Mouse (Mus musculus) adrenal gland, postnatal 25 days (tissue): ENCODE data around the gene Dmac2. TPM values are rescaled to one million over a fixed set of nuclear protein-coding genes. Genes with fewer than 3 reads are reported as not detected.
"Not testable (repeated sequence)": the region's sequence is repeated elsewhere in the genome, so short reads cannot be mapped to it uniquely, and the experiment has no call there.

Source experiments
- DNase-seq: peaks from one replicate; pipeline ENCODE4 v3.0.0; 2021; ENCODE audit warnings: mixed read lengths
- long read RNA-seq: library from polyadenylated mRNA; stranded (forward); transcript quantifications from one replicate; pipeline ENCODE4 v2.0.0, GENCODE M21; 2021
- total RNA-seq: library from RNA; stranded (reverse); gene quantifications from 2 replicates; pipeline ENCODE4 v1.2.3, GENCODE M21; 2021

The Dmac2 gene
- 29.1 and 33.1 TPM in 2 replicates for total RNA-seq
- long read RNA-seq, transcript Dmac2-201 (6 exons, 1,465 nt) = major isoform, 19 of 27 reads
- long read RNA-seq, partial matches to known transcripts = 3 of 27 reads
- long read RNA-seq, other reads (novel, unspliced or antisense) = 3 of 27 reads

- peak; percentile 92 for DNase-seq
These were observed at the start of gene Dmac2 for GRCm38 (mm10) chr7:25618865-25619721. Gene Dmac2, plus strand, starts transcription at chr7:25619414.

DNA sequence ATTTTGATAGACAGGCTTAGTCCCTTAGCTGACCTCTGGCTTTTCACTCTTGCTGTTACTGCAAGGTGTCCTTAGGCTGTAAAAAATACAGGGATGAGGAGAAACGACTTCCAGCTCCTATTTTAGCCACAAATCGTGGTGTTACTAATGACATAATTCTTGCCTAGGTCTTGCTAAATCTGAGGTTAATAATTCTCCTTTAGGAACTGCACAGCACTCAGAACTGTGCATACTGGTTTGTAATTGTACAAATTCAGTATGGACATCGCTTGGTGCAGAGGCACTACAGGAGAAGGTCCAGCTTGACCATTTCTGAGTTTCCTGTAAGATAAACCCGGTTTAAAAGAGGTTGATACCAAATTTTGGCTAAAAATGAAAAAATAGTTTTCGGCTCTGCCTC is 45.4 kb upstream of the Dmac2 start:
- DNase-seq = not testable (repeated sequence)

DNA sequence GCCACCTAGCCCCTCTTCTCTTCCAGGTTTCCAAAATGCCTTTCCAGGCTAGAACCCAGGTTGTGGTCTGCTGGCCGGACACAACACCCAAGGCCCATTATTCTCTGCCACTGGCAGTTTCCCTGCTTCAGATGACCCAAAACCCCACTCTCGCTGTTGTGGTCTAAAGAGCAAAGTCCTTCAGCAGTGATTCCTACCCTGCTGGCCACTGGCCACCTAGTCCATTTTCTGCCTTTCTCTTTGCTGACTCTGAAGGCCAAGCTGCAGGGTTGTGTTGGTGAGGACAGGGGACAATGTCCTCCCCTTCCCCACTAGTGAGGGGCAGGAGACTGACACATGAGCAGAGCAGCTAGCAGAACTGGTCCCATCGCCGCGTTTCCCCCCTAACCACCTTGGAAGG is 44.1 kb upstream of the Dmac2 start:
- DNase-seq = no peak

DNA sequence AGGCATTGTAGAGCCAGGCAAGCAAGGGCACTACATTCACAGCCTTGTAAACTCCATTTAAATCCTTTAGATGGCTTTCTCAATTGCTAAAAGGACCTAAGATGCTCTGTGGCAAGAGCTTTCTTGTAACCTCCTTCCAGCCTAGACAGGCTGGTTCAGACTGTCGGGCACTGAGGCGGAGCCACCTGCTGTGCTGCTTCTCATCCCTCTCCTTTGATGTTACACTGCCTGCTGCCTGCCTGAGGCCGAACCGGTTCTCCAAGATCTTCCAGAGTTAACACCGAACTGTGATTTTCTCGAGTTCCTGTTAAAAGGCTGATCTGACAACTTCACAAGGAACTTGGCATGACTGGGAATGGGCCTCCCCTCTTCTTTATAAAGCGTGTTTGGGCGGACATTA is 43.3 kb upstream of the Dmac2 start:
- no peak for DNase-seq

- DNase-seq = not testable (repeated sequence)
These were observed 42.9 kb upstream of the Dmac2 start for GRCm38 (mm10) chr7:25576308-25576707.

DNA sequence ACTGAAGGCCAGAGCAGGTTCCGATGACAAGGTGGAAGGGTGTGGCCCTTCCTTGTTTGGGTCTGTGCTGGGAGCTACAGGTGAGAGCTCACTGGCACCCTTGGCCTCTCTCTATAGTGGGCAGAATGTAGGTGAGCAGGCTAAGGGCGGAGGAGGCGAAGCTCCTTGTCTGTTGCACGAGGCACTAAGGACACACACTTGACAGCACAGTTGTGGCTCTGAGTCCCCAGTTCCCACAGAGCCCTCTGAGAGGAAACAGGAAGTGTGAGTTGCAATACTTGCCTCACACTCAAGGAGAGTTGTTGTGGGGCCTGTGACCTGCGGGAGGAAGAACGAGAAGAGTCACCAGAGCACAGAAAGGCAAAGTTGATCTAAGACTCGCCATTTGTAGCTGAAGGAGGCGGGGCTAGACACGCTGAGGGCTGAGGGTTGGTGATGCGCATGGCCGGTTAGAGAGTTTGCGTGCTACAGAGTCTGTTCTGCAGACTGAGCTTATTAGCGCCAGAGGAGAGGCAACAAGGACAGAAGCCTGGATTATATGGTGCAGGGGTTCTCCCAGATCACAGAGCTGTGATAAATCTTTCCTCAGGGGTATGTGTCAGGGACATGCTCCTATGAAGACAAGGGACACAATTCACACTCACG is 42.3 kb upstream of the Dmac2 start:
- DNase-seq = not testable (repeated sequence)

DNA sequence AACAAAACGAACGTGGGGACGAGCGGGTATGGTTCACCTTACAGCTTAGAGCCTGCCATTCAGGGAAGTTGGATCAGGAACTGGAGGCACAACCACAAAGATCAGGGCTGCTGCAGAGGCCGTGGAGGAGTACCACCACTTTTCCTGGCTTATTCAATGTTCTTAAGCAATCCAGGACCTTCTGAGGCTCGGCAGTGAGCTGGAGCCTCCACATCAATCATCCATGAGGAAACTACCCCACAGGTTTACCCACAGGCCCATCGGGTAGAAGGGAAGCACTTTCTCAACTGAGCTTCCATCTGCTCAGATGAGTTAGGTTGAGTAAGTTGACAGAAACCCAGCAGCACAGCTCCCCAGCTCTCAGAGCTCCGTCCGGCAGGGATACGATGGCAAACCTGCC is 39.8 kb upstream of the Dmac2 start:
- no peak for DNase-seq

DNA sequence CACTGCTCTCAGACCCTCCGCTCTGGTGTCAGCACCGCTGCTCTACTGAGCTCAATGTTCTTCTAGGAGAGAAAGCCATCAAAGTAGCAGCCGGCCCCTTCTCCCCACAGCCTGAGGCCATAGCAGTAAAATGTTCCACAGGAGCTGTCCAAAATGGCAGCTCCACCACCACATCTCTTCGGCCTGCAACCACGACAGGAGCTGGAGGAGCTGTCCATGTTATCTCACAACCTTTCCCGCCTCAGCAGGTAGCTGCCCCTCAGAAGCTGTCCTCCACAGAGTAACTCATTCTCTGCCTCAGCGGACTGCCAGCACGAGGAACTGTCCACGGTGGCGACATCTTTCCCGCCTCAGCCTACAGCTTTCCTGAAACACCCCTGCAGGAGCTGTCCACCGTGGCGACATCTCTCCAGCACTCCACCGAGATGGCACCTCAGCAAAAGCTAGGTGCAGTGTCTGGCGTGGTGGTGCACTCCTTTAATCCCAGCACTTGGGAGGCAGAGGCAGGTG is 36.9 kb upstream of the Dmac2 start:
- DNase-seq = no peak

GRCm38 (mm10) chr7:25584651-25585050 is 34.6 kb upstream of the Dmac2 start:
- no peak for DNase-seq

DNA sequence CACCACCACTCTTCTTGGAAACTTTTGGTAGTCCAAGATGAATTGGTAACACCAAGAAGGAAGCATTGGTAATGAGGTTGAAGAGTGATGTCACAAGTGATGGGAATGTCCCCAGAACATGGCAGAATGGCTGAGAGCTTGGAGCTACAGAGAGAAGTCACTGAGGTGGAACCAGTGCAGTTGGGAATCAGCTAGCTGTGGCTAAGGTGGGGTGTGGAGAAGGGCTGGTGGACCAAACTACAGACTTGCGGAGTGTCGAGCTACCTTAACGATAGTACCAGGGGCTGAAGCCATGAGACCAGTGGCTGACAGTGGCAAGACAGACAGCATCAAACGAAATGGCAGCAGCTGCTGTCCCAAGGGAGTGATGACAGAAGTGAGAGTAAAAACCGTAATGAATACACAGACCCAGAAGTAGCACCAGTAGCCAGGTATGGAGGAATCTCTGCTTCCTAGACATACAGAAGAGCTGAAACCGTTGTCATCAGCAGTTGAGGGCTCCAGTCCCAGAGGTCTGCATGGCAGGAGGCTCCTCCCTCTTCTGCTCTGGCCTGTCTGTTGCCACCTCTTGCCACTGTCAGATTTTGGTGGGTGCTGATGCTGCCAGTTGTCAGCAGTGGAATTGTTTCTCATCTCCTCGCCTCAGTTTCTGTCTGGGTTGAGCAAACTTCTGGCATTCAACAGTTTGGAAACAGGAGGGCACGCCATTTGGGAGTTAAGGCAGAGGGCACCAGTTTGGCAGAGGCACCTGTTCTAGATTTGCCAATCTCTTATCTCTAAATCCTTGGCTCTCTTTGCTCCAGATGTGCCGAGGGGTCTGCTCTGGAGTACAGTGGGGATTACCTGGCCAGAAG is 33.6 kb upstream of the Dmac2 start:
- no peak for DNase-seq

GRCm38 (mm10) chr7:25591226-25591625 is 28.0 kb upstream of the Dmac2 start:
- no peak for DNase-seq

GRCm38 (mm10) chr7:25593859-25594258 is 25.4 kb upstream of the Dmac2 start:
- no peak for DNase-seq

DNA sequence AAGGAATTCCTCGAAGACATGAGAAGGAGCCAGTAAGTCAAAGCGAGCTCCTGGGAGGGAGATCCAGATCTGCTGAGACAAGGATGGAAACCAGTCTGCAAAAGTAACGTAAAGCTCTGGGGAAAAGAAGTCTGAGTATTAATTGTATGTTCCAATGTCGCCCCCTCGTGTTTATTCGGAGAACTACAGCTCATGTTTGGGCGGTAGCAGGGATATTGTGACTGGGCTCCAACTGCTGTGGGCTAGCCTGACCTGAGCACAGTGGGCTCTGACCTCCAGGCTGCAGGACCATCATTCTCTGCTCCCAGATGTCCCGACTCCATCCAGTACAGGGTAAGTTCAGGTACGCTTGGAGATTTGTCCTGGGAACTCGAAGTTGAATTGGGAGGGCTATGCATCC is 19.6 kb upstream of the Dmac2 start:
- DNase-seq = peak; percentile 56

DNA sequence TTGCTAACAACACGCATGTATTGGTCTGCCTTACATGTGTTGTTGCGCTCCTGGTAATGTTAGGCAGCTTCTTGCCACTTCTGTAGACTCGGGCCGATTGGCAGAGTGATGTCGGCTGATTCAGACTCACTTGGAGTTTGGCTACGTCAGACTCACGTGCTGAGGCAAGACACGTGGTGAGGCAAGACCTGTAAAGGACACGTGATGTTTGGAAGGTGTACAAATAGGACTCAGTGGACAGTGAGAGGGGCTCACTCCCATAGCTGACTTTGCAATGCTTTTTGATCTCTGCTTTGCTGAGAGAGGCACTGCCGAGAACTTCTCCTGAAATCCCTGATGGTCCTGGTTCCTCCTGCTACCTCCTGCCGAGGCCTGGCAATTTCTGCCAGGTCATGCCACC is 18.5 kb upstream of the Dmac2 start:
- no peak for DNase-seq

GRCm38 (mm10) chr7:25601346-25601745 is 17.9 kb upstream of the Dmac2 start:
- no peak for DNase-seq

GRCm38 (mm10) chr7:25606625-25607063 is 12.6 kb upstream of the Dmac2 start:
- no peak for DNase-seq

DNA sequence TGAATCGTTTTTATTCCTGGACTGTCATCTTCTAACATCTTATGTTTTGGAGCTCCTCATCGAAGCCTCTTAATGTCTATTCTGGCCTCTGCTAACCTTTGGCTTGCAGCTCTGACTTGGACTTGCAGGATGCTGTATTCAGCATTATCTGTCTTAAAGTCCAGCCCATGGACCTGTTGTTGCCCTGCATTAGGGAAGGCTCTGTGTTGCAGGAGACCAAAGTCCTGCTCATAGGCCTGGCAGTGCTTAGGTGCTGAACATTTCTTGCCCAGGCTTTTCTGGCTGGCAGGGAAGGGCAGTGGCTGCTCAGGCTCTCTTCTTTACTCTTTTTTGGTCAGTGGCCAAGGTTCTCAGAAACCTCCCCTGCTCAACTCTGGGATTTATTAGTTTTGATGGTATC is 12.0 kb upstream of the Dmac2 start:
- no peak for DNase-seq

DNA sequence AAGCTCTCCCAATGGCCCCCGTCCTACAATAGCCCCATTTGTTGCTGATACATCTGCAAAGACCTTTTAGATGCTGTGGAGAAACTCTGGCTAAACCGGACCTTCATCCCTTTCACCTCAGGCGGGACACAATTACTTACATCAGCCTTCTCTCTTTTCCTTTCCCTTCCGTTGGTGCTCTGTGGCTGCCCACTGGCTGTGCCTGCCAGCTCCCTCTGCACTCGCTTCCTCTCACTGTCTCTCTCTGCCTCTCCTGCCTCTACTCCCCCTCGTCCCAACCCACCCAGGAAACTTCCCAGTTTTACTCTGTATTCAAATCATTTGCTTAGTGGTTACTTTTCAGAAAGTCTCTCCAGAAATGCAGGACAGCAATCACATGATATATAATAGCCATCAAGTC is 9.2 kb upstream of the Dmac2 start:
- DNase-seq = no peak

DNA sequence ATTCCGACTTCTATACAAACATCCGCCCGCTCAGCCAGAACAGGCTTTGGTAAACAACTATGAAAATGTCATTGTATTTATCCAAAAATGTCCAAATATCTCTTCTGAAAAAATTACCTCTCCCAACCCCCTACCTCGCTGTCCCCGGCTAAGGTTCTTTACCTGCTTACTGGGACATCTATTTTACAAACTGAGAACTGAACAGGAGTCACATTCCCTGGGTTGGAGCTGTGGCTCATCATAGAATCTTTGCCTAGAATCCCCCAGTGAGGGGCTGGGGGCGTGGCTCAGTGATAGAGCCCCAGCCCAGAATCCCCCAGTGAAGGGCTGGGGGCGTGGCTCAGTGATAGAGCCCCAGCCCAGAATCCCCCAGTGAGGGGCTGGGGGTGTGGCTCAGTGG is 7.7 kb upstream of the Dmac2 start:
- no peak for DNase-seq

GRCm38 (mm10) chr7:25614086-25614485 is 5.1 kb upstream of the Dmac2 start:
- no peak for DNase-seq

- DNase-seq = no peak
These were observed 4.1 kb upstream of the Dmac2 start for GRCm38 (mm10) chr7:25614831-25615705.
